7 mouse cellular contexts compared by ENCODE assay signal in the genomic region with DNA sequence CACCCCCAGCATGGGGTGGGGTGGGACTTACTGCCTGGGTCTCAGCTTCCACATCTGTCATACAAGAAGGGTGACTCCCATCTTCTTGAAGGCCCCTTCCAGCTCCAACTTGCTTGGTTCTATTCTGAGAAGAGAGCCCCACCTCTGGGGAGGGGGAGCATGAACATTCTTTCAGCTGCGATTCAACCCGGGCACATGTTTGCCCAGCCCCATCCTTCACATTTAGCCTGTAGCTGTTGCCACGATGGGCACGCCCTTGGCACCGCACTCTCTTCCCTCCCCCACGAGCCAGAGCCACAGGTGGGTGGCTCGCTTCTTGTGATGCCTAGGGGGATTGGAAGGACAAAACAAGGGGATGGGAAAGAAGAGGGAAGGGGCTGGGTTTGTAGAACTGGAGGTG. TPM values are rescaled to one million over a fixed set of nuclear protein-coding genes. Genes with fewer than 3 reads are reported as not detected.
DNase-seq lines count a peak whose midpoint lies in the region; ATAC-seq and TF ChIP-seq lines count a peak whose summit lies in the region.

No protein-coding gene starts in this region.

- no peak overlapping the region for H3K9ac ChIP-seq in intestine, embryonic 15.5 days
- no peak overlapping the region for H3K9ac ChIP-seq in intestine, postnatal 0 days (ENCODE audit: low read depth, low read length)
- peak overlapping the region; percentile 28; the same call in 1 of the 2 replicates for H3K9ac ChIP-seq in embryonic facial prominence, embryonic 14.5 days (ENCODE audit: low read depth, low read length)
- no peak overlapping the region for H3K9ac ChIP-seq in limb, embryonic 13.5 days

- no peak for ATAC-seq in intestine, embryonic 15.5 days
- ATAC-seq in intestine, postnatal 0 days = no peak
- ATAC-seq in embryonic facial prominence, embryonic 14.5 days (ENCODE audit: low read depth) = no peak
- ATAC-seq in limb, embryonic 13.5 days (ENCODE audit: low FRiP score, low read depth) = no peak
- ATAC-seq in megakaryocyte-erythroid progenitor cell, adult 5-6 weeks (replicated peaks; ENCODE audit: low FRiP score, low TSS enrichment, poor library complexity, severe bottlenecking) = no peak

- 30% methylated on average over 7 of the region's 7 CpGs for WGBS in intestine, embryonic 15.5 days
- WGBS in intestine, postnatal 0 days = 41% methylated on average over 7 of the region's 7 CpGs
- 15% methylated on average over 7 of the region's 7 CpGs for WGBS in embryonic facial prominence, embryonic 14.5 days
- WGBS in limb, embryonic 13.5 days = 19% methylated on average over 7 of the region's 7 CpGs

- H3K9me3 ChIP-seq in intestine, embryonic 15.5 days = no peaks in the 10 kb centered on the region
- no peaks in the 10 kb centered on the region for H3K9me3 ChIP-seq in intestine, postnatal 0 days (ENCODE audit: control insufficient read depth)
- H3K9me3 ChIP-seq in embryonic facial prominence, embryonic 14.5 days (ENCODE audit: control insufficient read depth, low read length) = no peaks in the 10 kb centered on the region
- no peaks in the 10 kb centered on the region for H3K9me3 ChIP-seq in limb, embryonic 13.5 days

- H3K27ac ChIP-seq in intestine, embryonic 15.5 days = 0 out of 2 replicates have a peak overlapping the region, but pooled peaks have one; percentile 11
- H3K27ac ChIP-seq in intestine, postnatal 0 days (ENCODE audit: low read depth, low read length) = no peak overlapping the region
- H3K27ac ChIP-seq in embryonic facial prominence, embryonic 14.5 days (replicated peaks; ENCODE audit: low read depth, low read length) = peak overlapping the region; percentile 89
- peak overlapping the region; percentile 70; the same call in 1 of the 2 replicates for H3K27ac ChIP-seq in limb, embryonic 13.5 days

- peaks cover 55% of the 10 kb centered on the region for H3K4me1 ChIP-seq in intestine, embryonic 15.5 days (replicated peaks)
- H3K4me1 ChIP-seq in intestine, postnatal 0 days (replicated peaks; ENCODE audit: control insufficient read depth, insufficient read depth, low read length) = 0 out of 2 replicates have a peak, but pooled peaks cover 8% of the 10 kb centered on the region
- peaks cover 68% of the 10 kb centered on the region for H3K4me1 ChIP-seq in embryonic facial prominence, embryonic 14.5 days (ENCODE audit: control insufficient read depth, insufficient read depth, low read length)
- peaks cover 91% of the 10 kb centered on the region for H3K4me1 ChIP-seq in limb, embryonic 13.5 days

- H3K36me3 ChIP-seq in intestine, embryonic 15.5 days = no peaks in the 10 kb centered on the region
- no peaks in the 10 kb centered on the region for H3K36me3 ChIP-seq in intestine, postnatal 0 days (ENCODE audit: control insufficient read depth, insufficient read depth)
- no peaks in the 10 kb centered on the region for H3K36me3 ChIP-seq in embryonic facial prominence, embryonic 14.5 days (ENCODE audit: control insufficient read depth, insufficient read depth, low read length)
- no peaks in the 10 kb centered on the region for H3K36me3 ChIP-seq in limb, embryonic 13.5 days

- no peak for TF ChIP-seq CTCF in intestine, postnatal 0 days (IDR thresholded peaks at IDR 0.05; ENCODE audit: low read depth)
- TF ChIP-seq CTCF in brain, embryonic 14.5 days (IDR thresholded peaks at IDR 0.05; ENCODE audit: borderline replicate concordance, extremely low read depth, insufficient read depth, insufficient read length) = no peak

- H3K4me2 ChIP-seq in intestine, embryonic 15.5 days (replicated peaks) = no peak overlapping the region
- H3K4me2 ChIP-seq in intestine, postnatal 0 days (replicated peaks; ENCODE audit: low read depth) = no peak overlapping the region
- peak overlapping the region; percentile 92 for H3K4me2 ChIP-seq in embryonic facial prominence, embryonic 14.5 days (ENCODE audit: low read depth, low read length)
- H3K4me2 ChIP-seq in limb, embryonic 13.5 days (replicated peaks) = peak overlapping the region; percentile 90; the same call in 1 of the 2 replicates

- H3K27me3 ChIP-seq in intestine, embryonic 15.5 days (replicated peaks) = no peaks in the 10 kb centered on the region
- H3K27me3 ChIP-seq in intestine, postnatal 0 days (replicated peaks; ENCODE audit: control insufficient read depth, insufficient read depth, low read length) = 0 out of 2 replicates have a peak, but pooled peaks cover 3% of the 10 kb centered on the region
- H3K27me3 ChIP-seq in embryonic facial prominence, embryonic 14.5 days (replicated peaks; ENCODE audit: control insufficient read depth, insufficient read depth, low read length) = no peaks in the 10 kb centered on the region
- peaks cover 4% of the 10 kb centered on the region; the same call in 1 of the 2 replicates for H3K27me3 ChIP-seq in limb, embryonic 13.5 days

- DNase-seq in brain, embryonic 14.5 days (ENCODE audit: low read depth) = peak; percentile 13
- DNase-seq in embryonic facial prominence, embryonic 14.5 days (ENCODE audit: low spot score) = peak; percentile 78
- no peak for DNase-seq in spleen, postnatal 14 days (ENCODE audit: low spot score in 2 of 2)

- no peak overlapping the region for H3K4me3 ChIP-seq in intestine, embryonic 15.5 days (replicated peaks)
- no peak overlapping the region for H3K4me3 ChIP-seq in intestine, postnatal 0 days (ENCODE audit: low read depth, low read length)
- no peak overlapping the region for H3K4me3 ChIP-seq in embryonic facial prominence, embryonic 14.5 days (ENCODE audit: low read depth, low read length)
- no peak overlapping the region for H3K4me3 ChIP-seq in limb, embryonic 13.5 days

- TF ChIP-seq POLR2A in brain, embryonic 14.5 days (IDR thresholded peaks at IDR 0.05; ENCODE audit: borderline replicate concordance, extremely low read depth, insufficient read depth, insufficient read length, poor library complexity, severe bottlenecking) = no peak

RNA-seq across cellular contexts. Expression of a gene that starts 40.8 kb away (rescaled TPM):
- polyA plus RNA-seq in intestine, embryonic 15.5 days (2015; fragmentation: Nextera tagmentation; extraction: Ambion mirVana) = 11.9 and 12.3 TPM in 2 replicates
- 3.9 and 4.0 TPM in 2 replicates for polyA plus RNA-seq in intestine, postnatal 0 days (2015; fragmentation: Nextera tagmentation; extraction: Ambion mirVana)
- 21.7 and 24.8 TPM in 2 replicates for polyA plus RNA-seq in brain, embryonic 14.5 days (2012; rRNA removed)
- polyA plus RNA-seq in embryonic facial prominence, embryonic 14.5 days (2014; fragmentation: Nextera tagmentation; extraction: Ambion mirVana) = 28.4 and 31.8 TPM in 2 replicates
- 47.9 and 48.7 TPM in 2 replicates for polyA plus RNA-seq in limb, embryonic 13.5 days (2015; fragmentation: Nextera tagmentation; extraction: Ambion mirVana)
- total RNA-seq in megakaryocyte-erythroid progenitor cell, adult 5-6 weeks (2014; fragmentation: Nextera tagmentation) = not detected in 2 replicates
- total RNA-seq in megakaryocyte-erythroid progenitor cell, adult 5-6 weeks (2017) = not detected in 2 replicates

Comparison
In these comparisons a context has a peak if more than half of its experiments do, and no peak if none do; other contexts are left out.
1. H3K4me2 ChIP-seq: peak in embryonic facial prominence, embryonic 14.5 days (single experiment) and limb, embryonic 13.5 days (single experiment); none in intestine, embryonic 15.5 days (single experiment) and intestine, postnatal 0 days (single experiment).
2. DNase-seq: peak in brain, embryonic 14.5 days (single experiment) and embryonic facial prominence, embryonic 14.5 days (single experiment); none in spleen, postnatal 14 days (0 of 2).